Mouse (Mus musculus) forebrain, postnatal 0 days (tissue): ENCODE measurements around the gene Gm1330. TPM values are rescaled to one million over a fixed set of nuclear protein-coding genes. Genes with fewer than 3 reads are reported as not detected.
"Not testable (repeated sequence)": the region's sequence is repeated elsewhere in the genome, so short reads cannot be mapped to it uniquely, and the experiment has no call there.

Source experiments
- ATAC-seq: fragments of 200-750 bp; cut with Nextera tagmentation; 2 replicates; pipeline ENCODE4 v1.8.0; 2017; ENCODE audit warnings: mild to moderate bottlenecking, moderate library complexity
- DNase-seq: peaks from one replicate; pipeline ENCODE4 v3.0.0-alpha.2; 2015
- H3K27ac ChIP-seq: fragments of 300-500 bp; sonication (generic); 2 replicates; pipeline ENCODE4 v1.5.1; 2014; ENCODE audit warnings: low read depth, mild to moderate bottlenecking, antibody characterized with exemption, low read length, moderate library complexity, mixed read lengths
- H3K27me3 ChIP-seq: fragments of 300-500 bp; sonication (generic); 2 replicates; pipeline ENCODE4 v1.6.1; 2014; ENCODE audit warnings: mild to moderate bottlenecking, low read length, mixed read lengths; ENCODE audit not compliant: insufficient read depth
- H3K36me3 ChIP-seq: fragments of 300-500 bp; sonication (generic); 2 replicates; pipeline ENCODE4 v1.6.1; 2014; ENCODE audit warnings: mild to moderate bottlenecking, moderate library complexity; ENCODE audit not compliant: insufficient read depth
- H3K4me1 ChIP-seq: fragments of 300-500 bp; sonication (generic); 2 replicates; pipeline ENCODE4 v1.6.1; 2014; ENCODE audit warnings: antibody characterized with exemption; ENCODE audit not compliant: insufficient read depth
- H3K4me2 ChIP-seq: fragments of 300-500 bp; sonication (generic); 2 replicates; pipeline ENCODE4 v1.6.1; 2014; ENCODE audit warnings: low read depth, mild to moderate bottlenecking, moderate library complexity
- H3K4me3 ChIP-seq: fragments of 300-500 bp; sonication (generic); 2 replicates; pipeline ENCODE4 v1.5.1; 2014; ENCODE audit warnings: low read depth, low read length, mixed read lengths
- H3K9ac ChIP-seq: fragments of 300-500 bp; sonication (generic); 2 replicates; pipeline ENCODE4 v1.6.1; 2014; ENCODE audit warnings: mild to moderate bottlenecking
- H3K9me3 ChIP-seq: fragments of 300-500 bp; sonication (generic); 2 replicates; pipeline ENCODE4 v1.6.1; 2016; ENCODE audit warnings: low read length
- CTCF ChIP-seq: sonication (generic); IDR thresholded peaks from 2 replicates; pipeline ENCODE4 v1.5.1; 2016; ENCODE audit warnings: antibody characterized with exemption, control low read depth, low read depth
- WGBS: fragments of 180-500 bp; shearing (Covaris S2); extraction: QIAGEN DNeasy Blood & Tissue Kit; methylation state at CpG from one replicate; pipeline ENCODE4 v1.1.7; 2014; 5-methylcytosine and 5-hydroxymethylcytosine counted together
- polyA plus RNA-seq: library from polyadenylated mRNA; unstranded; fragments of >200 nt; fragmentation: Nextera tagmentation; extraction: Ambion mirVana; gene quantifications from 2 replicates; pipeline ENCODE4 v1.2.1, GENCODE M21; 2015
- total RNA-seq: library from RNA; depleted of rRNA; stranded (reverse); fragments of >200 nt; gene quantifications from 2 replicates; pipeline ENCODE4 v1.2.3, GENCODE M21; 2014; rRNA removed

Gene Gm1330
- not detected in 2 replicates for total RNA-seq
- not detected in 2 replicates for polyA plus RNA-seq

- Histone ChIP-seq H3K27me3 (no peaks in the 10 kb centered on the region), H3K4me2 (no peak within 1 kb of the TSS), H3K27ac (no peak within 1 kb of the TSS), H3K9me3 (no peaks in the 10 kb centered on the region), H3K4me1 (no peaks in the 10 kb centered on the region), H3K4me3 (no peak within 1 kb of the TSS), H3K9ac (no peak within 1 kb of the TSS), H3K36me3 (no peaks in the 10 kb centered on the region)
- no peak for DNase-seq
- TF ChIP-seq CTCF, result no peak
- no peak for ATAC-seq
Measured at GRCm38 (mm10) chr2:149003151-149003550, at the start of gene Gm1330. TSS of gene Gm1330 (minus strand) at chr2:149003251.

- not testable (repeated sequence) for H3K4me1 ChIP-seq, H3K4me3 ChIP-seq, H3K27ac ChIP-seq, H3K27me3 ChIP-seq, H3K36me3 ChIP-seq, DNase-seq, ATAC-seq, H3K9me3 ChIP-seq, H3K4me2 ChIP-seq, H3K9ac ChIP-seq
- WGBS, result 85% methylated on average over 5 of the region's 5 CpGs
Measured at GRCm38 (mm10) chr2:149017137-149017536, 14.1 kb upstream of the Gm1330 start, which contains the start of gene Gm10750. TSS of gene Gm10750 (minus strand) at chr2:149017237.

GRCm38 (mm10) chr2:149004826-149005225 is 1.8 kb upstream of the Gm1330 start:
- H3K27ac ChIP-seq, result no peak overlapping the region
- no peak for TF ChIP-seq CTCF
- H3K9me3 ChIP-seq, result no peaks in the 10 kb centered on the region
- H3K9ac ChIP-seq, result no peak overlapping the region
- no peak overlapping the region for H3K4me3 ChIP-seq
- no peaks in the 10 kb centered on the region for H3K36me3 ChIP-seq
- H3K4me1 ChIP-seq, result no peaks in the 10 kb centered on the region
- 70% methylated on average over 2 of the region's 2 CpGs for WGBS
- H3K4me2 ChIP-seq, result no peak overlapping the region
- DNase-seq, result no peak
- no peaks in the 10 kb centered on the region for H3K27me3 ChIP-seq
- no peak for ATAC-seq

GRCm38 (mm10) chr2:148995133-148995532 is 7.9 kb downstream of the Gm1330 start:
- no peak for TF ChIP-seq CTCF
- ATAC-seq (no peak), DNase-seq (no peak)
- H3K4me3 ChIP-seq, result no peak overlapping the region
- no peak overlapping the region for H3K9ac ChIP-seq
- no peak overlapping the region for H3K27ac ChIP-seq
- 88% methylated on average over 2 of the region's 2 CpGs for whole genome bisulfite sequencing
- H3K36me3 ChIP-seq, result no peaks in the 10 kb centered on the region
- no peaks in the 10 kb centered on the region for H3K9me3 ChIP-seq
- H3K4me2 ChIP-seq, result no peak overlapping the region
- H3K27me3 ChIP-seq, result no peaks in the 10 kb centered on the region
- H3K4me1 ChIP-seq, result no peaks in the 10 kb centered on the region

Other genes with a start within 250 kb of the Gm1330 start
- gene Cst11, start 231.8 kb downstream of the Gm1330 start, total RNA-seq, result not detected in 2 replicates
- not detected in 2 replicates for gene Cst11, start 231.8 kb downstream of the Gm1330 start, polyA plus RNA-seq
- not detected in 2 replicates for gene 8030411F24Rik, start 221.2 kb downstream of the Gm1330 start, total RNA-seq
- not detected in 2 replicates for gene 8030411F24Rik, start 221.2 kb downstream of the Gm1330 start, polyA plus RNA-seq
- not detected in 2 replicates for gene Cst12, start 213.9 kb downstream of the Gm1330 start, total RNA-seq
- not detected in 2 replicates for gene Cst12, start 213.9 kb downstream of the Gm1330 start, polyA plus RNA-seq
- not detected in 2 replicates for gene Cst8, start 204.5 kb downstream of the Gm1330 start, total RNA-seq
- not detected in 2 replicates for gene Cst8, start 204.5 kb downstream of the Gm1330 start, polyA plus RNA-seq
- not detected in 2 replicates for gene Cst13, start 183.2 kb downstream of the Gm1330 start, total RNA-seq
- not detected in 2 replicates for gene Cst13, start 183.2 kb downstream of the Gm1330 start, polyA plus RNA-seq
- not detected in 2 replicates for gene Cst9, start 168.1 kb downstream of the Gm1330 start, total RNA-seq
- gene Cst9, start 168.1 kb downstream of the Gm1330 start, polyA plus RNA-seq, result not detected in 2 replicates
- gene 9230104L09Rik, start 138.2 kb downstream of the Gm1330 start, total RNA-seq, result 0.67 TPM in 1 of 2 replicates, not detected in the other
- gene 9230104L09Rik, start 138.2 kb downstream of the Gm1330 start, polyA plus RNA-seq, result not detected in 2 replicates
- 495 and 652 TPM in 2 replicates for gene Cst3, start 127.6 kb downstream of the Gm1330 start, total RNA-seq
- gene Cst3, start 127.6 kb downstream of the Gm1330 start, polyA plus RNA-seq, result 1,133 and 1,187 TPM in 2 replicates
- not detected in 2 replicates for gene Gm10750, start 14.0 kb upstream of the Gm1330 start, total RNA-seq
- not detected in 2 replicates for gene Gm10750, start 14.0 kb upstream of the Gm1330 start, polyA plus RNA-seq